Mouse (Mus musculus) liver, embryonic 14.5 days (tissue): Measurements from ENCODE around the gene Tomm40. TPM values are rescaled to one million over a fixed set of nuclear protein-coding genes. Genes with fewer than 3 reads are reported as not detected.

Experiments used
- ATAC-seq: fragments of 200-750 bp; cut with Nextera tagmentation; 2 replicates; pipeline ENCODE4 v1.8.0; 2017; ENCODE audit warnings: moderate number of reproducible peaks, mild to moderate bottlenecking, moderate library complexity; ENCODE audit not compliant: insufficient read depth
- DNase-seq, 3 experiments: peaks; one replicate each; pipeline ENCODE4 v3.0.0-alpha.2; 2012 to 2013; ENCODE audit warnings: low read depth in 3 of 3, low spot score in 3 of 3
- H3K27ac ChIP-seq: fragments of 300-500 bp; sonication (generic); 2 replicates; pipeline ENCODE4 v1.5.1; 2014; ENCODE audit warnings: moderate library complexity, mild to moderate bottlenecking, control low read depth, inconsistent platforms
- H3K27me3 ChIP-seq: fragments of 300-500 bp; sonication (generic); 2 replicates; pipeline ENCODE4 v1.6.1; 2014; ENCODE audit warnings: mild to moderate bottlenecking, low read length, moderate library complexity; ENCODE audit not compliant: control insufficient read depth, insufficient read depth
- H3K36me3 ChIP-seq: fragments of 300-500 bp; sonication (generic); replicated peaks from 2 replicates; pipeline ENCODE4 v1.6.1; 2014; ENCODE audit warnings: low read depth; ENCODE audit not compliant: control insufficient read depth, insufficient read depth
- H3K4me1 ChIP-seq, 2 experiments: fragments of 200-500 bp in 1 of 2; fragments of 300-500 bp in 1 of 2; sonication (generic) in 1 of 2; replicated peaks; 2 replicates each; pipeline ENCODE4 v1.6.1; 2012 to 2014; ENCODE audit warnings: antibody characterized with exemption in 1 of 2, inconsistent platforms in 1 of 2, low read length in 1 of 2; ENCODE audit not compliant: control insufficient read depth in 2 of 2, insufficient read depth in 2 of 2
- H3K4me2 ChIP-seq: fragments of 300-500 bp; sonication (generic); 2 replicates; pipeline ENCODE4 v1.6.1; 2014; ENCODE audit warnings: low read depth, mild to moderate bottlenecking, control low read depth, moderate library complexity
- H3K4me3 ChIP-seq, 2 experiments: fragments of 200-500 bp in 1 of 2; fragments of 300-500 bp in 1 of 2; sonication (generic) in 1 of 2; 2 replicates each; pipeline ENCODE4 v1.5.1; 2012 to 2014; ENCODE audit warnings: low read depth in 2 of 2, low read length in 2 of 2, mild to moderate bottlenecking in 2 of 2, control low read depth in 1 of 2, inconsistent platforms in 1 of 2, moderate library complexity in 1 of 2; ENCODE audit not compliant: insufficient read depth in 1 of 2
- H3K9ac ChIP-seq: fragments of 300-500 bp; sonication (generic); replicated peaks from 2 replicates; pipeline ENCODE4 v1.6.1; 2014; ENCODE audit warnings: mild to moderate bottlenecking, control low read depth, moderate library complexity
- H3K9me3 ChIP-seq: fragments of 300-500 bp; sonication (generic); 2 replicates; pipeline ENCODE4 v1.6.1; 2016; ENCODE audit warnings: low read length, mixed read lengths; ENCODE audit not compliant: control insufficient read depth
- CTCF ChIP-seq: IDR thresholded peaks from 2 replicates; pipeline ENCODE4 v1.5.1; 2016; ENCODE audit warnings: antibody characterized with exemption, low read depth, control low read depth
- EP300 ChIP-seq: IDR thresholded peaks from 2 replicates; pipeline ENCODE4 v1.6.1; 2016; ENCODE audit warnings: antibody characterized with exemption, low read depth
- WGBS: fragments of 180-500 bp; shearing (Covaris S2); extraction: QIAGEN DNeasy Blood & Tissue Kit; methylation state at CpG from one replicate; pipeline ENCODE4 v1.1.7; 2014; ENCODE audit not compliant: insufficient replicate concordance; 5-methylcytosine and 5-hydroxymethylcytosine counted together
- polyA plus RNA-seq, 2 experiments: library from polyadenylated mRNA; depleted of rRNA in 1 of 2; stranded (reverse) in 1 of 2; unstranded in 1 of 2; fragments of >200 nt; fragmentation: Nextera tagmentation in 1 of 2; extraction: Ambion mirVana in 1 of 2; gene quantifications; 2 replicates each; pipeline versions ENCODE4 v1.2.1 to v1.2.3; 2012 to 2014

The Tomm40 gene
- polyA plus RNA-seq, 2 experiments = 57.3 to 58.2 TPM

DNA sequence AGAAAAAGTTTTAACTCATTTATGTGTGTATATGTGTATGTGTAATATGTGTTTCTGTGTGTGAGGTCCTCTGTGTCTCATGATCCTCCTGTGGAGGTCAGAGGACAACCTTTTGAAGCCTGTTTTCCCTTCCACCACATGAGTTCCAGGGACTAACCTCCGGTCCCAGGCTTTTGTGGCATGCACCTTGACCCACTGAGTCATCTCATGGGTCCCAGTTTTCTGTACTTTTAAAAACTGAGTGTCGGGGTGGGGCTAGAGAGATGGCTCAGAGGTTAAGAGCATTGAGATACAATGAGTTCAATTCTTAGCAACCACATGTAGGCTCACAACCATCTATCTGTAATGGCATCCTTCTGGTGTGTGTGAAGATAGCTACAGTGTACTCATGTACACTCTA, 34.5 kb downstream of the Tomm40 start:
- H3K4me2 ChIP-seq = peak overlapping the region; percentile 26
- H3K9ac ChIP-seq = no peak overlapping the region
- ATAC-seq (no peak), DNase-seq (no peak)
- 66% methylated on average over 2 of the region's 2 CpGs for WGBS
- H3K4me3 ChIP-seq = no peak overlapping the region
- no peaks in the 10 kb centered on the region for H3K36me3 ChIP-seq
- no peaks in the 10 kb centered on the region for H3K9me3 ChIP-seq
- no peak for TF ChIP-seq CTCF
- TF ChIP-seq EP300 = no peak
- no peak overlapping the region; the same call in 1 of the 2 replicates for H3K27ac ChIP-seq
- H3K27me3 ChIP-seq = no peaks in the 10 kb centered on the region
- peaks cover 0 to 32% of the 10 kb centered on the region in 2 experiments; a peak in 2 of 4 replicates for H3K4me1 ChIP-seq

DNA sequence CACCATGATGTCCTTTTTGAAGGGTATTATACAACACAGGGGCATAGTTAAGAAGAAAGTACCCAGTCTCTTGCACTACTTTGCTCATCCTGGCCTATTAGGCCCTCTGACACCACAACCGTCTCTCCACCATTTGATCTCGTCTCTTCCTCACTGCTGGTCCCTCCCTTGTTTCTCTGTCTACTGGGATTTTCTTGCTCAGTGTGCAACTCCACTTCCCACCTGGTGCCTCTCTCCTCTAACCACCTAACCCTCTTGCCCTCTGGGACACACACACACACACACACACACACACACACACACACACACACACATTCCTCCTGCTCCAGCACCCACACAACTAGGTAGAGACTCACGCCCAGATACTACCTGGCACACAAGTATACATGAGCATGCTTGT, 36.3 kb downstream of the Tomm40 start:
- Histone ChIP-seq H3K27ac (no peak overlapping the region), H3K4me3 (no peak overlapping the region), H3K9ac (no peak overlapping the region), H3K4me2 (no peak overlapping the region), H3K36me3 (no peaks in the 10 kb centered on the region), H3K4me1 (peaks cover 0 to 25% of the 10 kb centered on the region in 2 experiments; a peak in 2 of 4 replicates), H3K9me3 (no peaks in the 10 kb centered on the region), H3K27me3 (no peaks in the 10 kb centered on the region)
- ATAC-seq (no peak), DNase-seq (no peak)
- TF ChIP-seq CTCF (no peak), EP300 (no peak)
- 75% methylated on average over 3 of the region's 3 CpGs for WGBS

DNA sequence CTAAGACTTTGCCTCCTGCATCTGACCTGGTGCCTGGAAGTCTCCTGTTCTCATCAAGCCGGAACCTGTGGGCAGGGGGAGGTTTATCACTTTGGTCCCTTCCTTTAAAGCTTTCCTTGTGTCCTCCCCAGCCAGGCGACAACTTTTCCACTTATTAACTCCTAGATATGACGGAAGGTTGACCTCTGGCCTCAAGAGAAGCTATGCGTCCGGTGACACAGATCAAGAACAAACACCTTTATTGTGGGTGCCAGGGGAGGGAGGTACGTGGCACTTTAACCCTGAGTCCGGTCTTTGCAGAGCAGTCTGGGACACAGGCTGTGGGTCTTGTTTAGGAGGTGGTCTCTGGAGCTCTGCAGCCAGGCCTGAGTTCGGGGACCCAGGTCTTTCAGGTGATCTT, 37.4 kb downstream of the Tomm40 start, which contains the start of gene Apoc2:
Gene Apoc2 (minus strand): TSS at position 70 of the 400 bp plus-strand sequence.
- no peaks in the 10 kb centered on the region for H3K27me3 ChIP-seq
- H3K9ac ChIP-seq = no peak within 1 kb of the TSS
- TF ChIP-seq EP300 (no peak), CTCF (no peak)
- H3K4me3 ChIP-seq = no peak within 1 kb of the TSS
- WGBS = 66% methylated on average over 8 of the region's 8 CpGs
- 0 out of 2 replicates have a peak within 1 kb of the TSS, but pooled peaks have one; percentile 11 for H3K4me2 ChIP-seq
- ATAC-seq (no peak), DNase-seq (no peak)
- H3K4me1 ChIP-seq = peaks cover 0 to 17% of the 10 kb centered on the region in 2 experiments; a peak in 2 of 4 replicates
- no peaks in the 10 kb centered on the region for H3K36me3 ChIP-seq
- no peak within 1 kb of the TSS for H3K27ac ChIP-seq
- no peaks in the 10 kb centered on the region for H3K9me3 ChIP-seq

DNA sequence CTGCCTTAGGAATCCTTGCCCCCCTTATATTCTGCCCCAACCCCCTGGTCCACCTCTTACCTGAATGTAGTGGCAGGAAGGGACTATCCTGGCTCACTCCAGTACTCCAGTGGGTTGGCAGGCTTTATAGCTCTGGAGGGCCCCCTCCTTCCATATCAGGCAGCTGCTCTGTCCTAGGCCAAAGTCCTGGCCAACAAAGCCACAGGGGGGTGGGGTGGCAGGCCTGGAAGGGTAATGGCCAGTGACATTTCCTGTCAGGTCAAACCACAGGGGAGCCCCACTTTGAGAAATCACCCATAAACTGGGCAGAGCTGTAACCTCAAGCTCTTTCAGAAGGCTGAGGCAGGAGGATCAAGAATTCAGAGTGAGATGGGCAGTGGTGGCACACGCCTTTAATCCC, 38.6 kb downstream of the Tomm40 start:
- TF ChIP-seq CTCF (no peak), EP300 (no peak)
- Histone ChIP-seq H3K4me2 (0 out of 2 replicates have a peak overlapping the region, but pooled peaks have one; percentile 26), H3K4me3 (peak overlapping the region in 1 of 2 experiments; percentile 27; a peak in 1 of 4 replicates), H3K9me3 (no peaks in the 10 kb centered on the region), H3K4me1 (peaks cover 0 to 10% of the 10 kb centered on the region in 2 experiments; a peak in 2 of 4 replicates), H3K27me3 (no peaks in the 10 kb centered on the region), H3K36me3 (no peaks in the 10 kb centered on the region), H3K9ac (no peak overlapping the region), H3K27ac (no peak overlapping the region)
- WGBS = 67% methylated on average over 1 of the region's 1 CpGs
- ATAC-seq (peak; percentile 52), DNase-seq (no peak)

DNA sequence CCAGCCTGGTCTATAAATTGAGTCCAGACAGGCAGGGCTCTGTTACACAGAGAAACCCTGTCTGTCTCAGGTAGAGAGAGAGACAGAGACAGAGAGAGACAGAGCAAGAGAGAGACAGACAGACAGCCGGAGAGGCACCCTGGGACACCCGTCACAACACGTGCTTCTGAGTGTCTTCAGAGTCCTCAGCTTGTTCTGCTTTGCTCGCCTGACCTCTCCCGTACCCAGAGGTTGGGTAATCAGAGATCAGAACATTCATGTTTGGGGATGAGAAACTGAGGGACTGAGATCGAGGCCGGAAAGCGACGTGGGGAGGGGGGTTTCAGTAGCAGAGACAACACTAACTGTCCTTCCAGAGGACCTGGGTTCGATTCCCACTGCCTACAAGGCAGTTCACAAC, 39.4 kb downstream of the Tomm40 start:
- no peak for ATAC-seq
- H3K4me1 ChIP-seq = peaks cover 0 to 7% of the 10 kb centered on the region in 2 experiments; a peak in 1 of 4 replicates
- H3K4me3 ChIP-seq = peak overlapping the region; percentile 27 to 39
- no peaks in the 10 kb centered on the region for H3K9me3 ChIP-seq
- 56% methylated on average over 10 of the region's 10 CpGs for WGBS
- no peak for DNase-seq
- no peaks in the 10 kb centered on the region for H3K27me3 ChIP-seq
- no peak overlapping the region for H3K27ac ChIP-seq
- TF ChIP-seq EP300 = no peak
- no peak for TF ChIP-seq CTCF
- H3K9ac ChIP-seq = peak overlapping the region; percentile 2; the same call in 1 of the 2 replicates
- H3K36me3 ChIP-seq = no peaks in the 10 kb centered on the region
- peak overlapping the region; percentile 26; the same call in 1 of the 2 replicates for H3K4me2 ChIP-seq
